Mouse (Mus musculus): ENCODE results near the gene Sirpb1a.

- TF ChIP-seq CTCF (IDR thresholded peaks at IDR 0.05; ENCODE audit: extremely low read depth, insufficient read depth, insufficient read length, insufficient replicate concordance) = no peak
- no peak for TF ChIP-seq POLR2A (IDR thresholded peaks at IDR 0.05; ENCODE audit: low read depth, low read length)
These were observed 86.0 kb downstream of the Sirpb1a start for GRCm38 (mm10) chr3:15340287-15340686.

Measured in spleen, adult 2 months (tissue).